Mouse (Mus musculus): ENCODE results near the gene Nckap1. TPM values are rescaled to one million over a fixed set of nuclear protein-coding genes. Genes with fewer than 3 reads are reported as not detected.

The Nckap1 gene
- polyA plus RNA-seq, 1 experiment from 2014 or later, result 49.0 TPM

DNA sequence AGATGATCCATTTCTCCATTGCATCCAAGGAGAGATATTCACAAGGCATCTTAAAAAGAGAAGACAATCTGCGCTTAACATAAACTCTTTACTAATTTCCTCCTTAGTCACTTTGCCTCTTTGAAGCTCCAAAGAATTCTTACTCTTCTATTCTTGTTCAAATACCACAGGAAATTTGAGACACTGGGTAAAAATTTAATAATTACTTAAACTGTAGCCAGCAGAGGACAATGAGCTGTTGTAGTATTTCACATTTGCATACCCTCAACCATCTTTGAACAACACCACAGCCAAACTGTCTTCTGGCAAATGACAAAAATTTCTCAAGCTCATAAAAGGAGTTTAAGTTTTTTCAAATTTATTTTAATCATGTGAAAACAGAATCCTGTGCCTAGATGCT lies 33.3 kb downstream of the Nckap1 start:
- ATAC-seq (no peak), DNase-seq (ENCODE audit: low spot score) (no peak)
- no peak for TF ChIP-seq CTCF (IDR thresholded peaks at IDR 0.05)
- TF ChIP-seq EP300 (IDR thresholded peaks at IDR 0.05), result no peak
- 88% methylated on average over 1 of the region's 1 CpGs for WGBS
- H3K4me2 ChIP-seq (replicated peaks; ENCODE audit: low read depth, low read length), result no peak overlapping the region
- H3K4me1 ChIP-seq (ENCODE audit: insufficient read depth, low read depth, low read length), result no peaks in the 10 kb centered on the region
- H3K27me3 ChIP-seq (replicated peaks; ENCODE audit: insufficient read depth, low read length), result no peaks in the 10 kb centered on the region
- H3K9ac ChIP-seq (replicated peaks; ENCODE audit: low read depth), result no peak overlapping the region
- H3K9me3 ChIP-seq (ENCODE audit: low read length), result no peaks in the 10 kb centered on the region
- no peak overlapping the region for H3K4me3 ChIP-seq (ENCODE audit: low read depth, low read length)
- H3K27ac ChIP-seq (ENCODE audit: low read length), result no peak overlapping the region
- H3K36me3 ChIP-seq (ENCODE audit: insufficient read depth, low read length), result peaks cover 19% of the 10 kb centered on the region

DNA sequence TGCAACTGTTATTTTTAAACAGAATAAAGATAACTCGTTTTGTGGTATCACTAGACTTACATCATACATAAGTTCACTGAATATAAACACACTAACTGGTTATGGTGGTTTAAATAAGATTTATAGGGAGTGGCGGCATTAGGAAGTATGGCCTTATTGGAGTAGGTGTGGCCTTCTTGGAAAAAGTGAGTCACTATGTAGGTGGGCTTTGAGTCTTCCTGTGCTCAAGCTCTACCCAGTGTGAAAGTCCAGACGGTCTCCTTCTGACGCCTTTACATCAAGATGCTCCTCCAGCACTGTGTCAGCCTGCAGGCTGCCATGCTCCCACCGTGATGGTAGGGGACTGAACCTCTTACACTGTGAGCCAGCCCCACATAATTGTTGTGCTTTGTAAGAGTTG lies 38.4 kb downstream of the Nckap1 start:
- Histone ChIP-seq H3K27ac (ENCODE audit: low read length) (no peak overlapping the region), H3K9ac (replicated peaks; ENCODE audit: low read depth) (no peak overlapping the region), H3K27me3 (replicated peaks; ENCODE audit: insufficient read depth, low read length) (no peaks in the 10 kb centered on the region), H3K36me3 (ENCODE audit: insufficient read depth, low read length) (peaks cover 20% of the 10 kb centered on the region), H3K4me1 (ENCODE audit: insufficient read depth, low read depth, low read length) (no peaks in the 10 kb centered on the region), H3K9me3 (ENCODE audit: low read length) (no peaks in the 10 kb centered on the region), H3K4me3 (ENCODE audit: low read depth, low read length) (no peak overlapping the region), H3K4me2 (replicated peaks; ENCODE audit: low read depth, low read length) (no peak overlapping the region)
- no peak for DNase-seq (ENCODE audit: low spot score)
- 80% methylated on average over 5 of the region's 5 CpGs for WGBS
- ATAC-seq, result no peak
- no peak for TF ChIP-seq EP300 (IDR thresholded peaks at IDR 0.05)
- TF ChIP-seq CTCF (IDR thresholded peaks at IDR 0.05), result no peak

DNA sequence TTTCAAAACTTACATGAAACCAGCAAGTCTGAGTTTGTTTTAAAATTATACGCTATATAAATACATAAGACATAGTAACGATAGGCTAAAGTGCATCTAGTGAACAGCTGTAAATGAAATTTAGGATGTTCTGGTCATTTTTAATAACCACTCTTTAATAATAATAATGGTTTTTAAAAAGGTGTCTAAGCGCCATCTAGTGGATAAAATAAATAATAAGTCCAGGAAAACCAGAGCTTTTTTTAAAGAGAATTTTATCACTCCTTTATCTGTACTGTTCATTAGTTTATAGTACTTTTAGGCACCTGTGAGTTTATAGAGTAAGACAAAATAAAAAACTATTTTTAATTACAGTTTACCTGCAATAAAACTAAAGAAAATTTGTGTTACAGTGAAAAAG lies 44.0 kb downstream of the Nckap1 start:
- H3K4me2 ChIP-seq (replicated peaks; ENCODE audit: low read depth, low read length), result no peak overlapping the region
- H3K9me3 ChIP-seq (ENCODE audit: low read length), result no peaks in the 10 kb centered on the region
- no peaks in the 10 kb centered on the region for H3K4me1 ChIP-seq (ENCODE audit: insufficient read depth, low read depth, low read length)
- ATAC-seq (no peak), DNase-seq (ENCODE audit: low spot score) (peak; percentile 21)
- peaks cover 21% of the 10 kb centered on the region; the same call in 1 of the 2 replicates for H3K36me3 ChIP-seq (ENCODE audit: insufficient read depth, low read length)
- no peak overlapping the region for H3K9ac ChIP-seq (replicated peaks; ENCODE audit: low read depth)
- WGBS, result 58% methylated on average over 3 of the region's 3 CpGs
- TF ChIP-seq EP300 (IDR thresholded peaks at IDR 0.05), result no peak
- peak; percentile 28; the same call in 1 of the 2 replicates for TF ChIP-seq CTCF (IDR thresholded peaks at IDR 0.05)
- H3K27ac ChIP-seq (ENCODE audit: low read length), result no peak overlapping the region
- no peak overlapping the region for H3K4me3 ChIP-seq (ENCODE audit: low read depth, low read length)
- no peaks in the 10 kb centered on the region for H3K27me3 ChIP-seq (replicated peaks; ENCODE audit: insufficient read depth, low read length)

DNA sequence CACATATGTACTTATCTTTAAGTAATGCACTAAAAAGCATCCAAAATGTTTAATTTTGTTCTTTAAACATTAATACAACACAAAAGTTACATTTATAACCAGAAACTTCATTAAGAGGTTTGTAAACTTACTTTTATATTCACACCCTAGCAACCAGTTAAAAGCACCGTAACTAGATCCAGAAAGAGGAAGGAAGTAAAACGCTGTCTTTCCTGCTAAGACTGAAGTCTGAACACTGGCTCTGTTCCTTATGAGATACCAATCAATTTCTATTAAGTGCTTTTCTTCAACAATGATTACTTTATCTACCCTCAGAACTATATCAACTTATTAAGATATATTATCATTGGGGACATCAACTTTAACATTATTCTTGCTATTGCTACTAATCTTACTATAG lies 44.6 kb downstream of the Nckap1 start:
- Histone ChIP-seq H3K36me3 (ENCODE audit: insufficient read depth, low read length) (peaks cover 22% of the 10 kb centered on the region; the same call in 1 of the 2 replicates), H3K9me3 (ENCODE audit: low read length) (no peaks in the 10 kb centered on the region), H3K27ac (ENCODE audit: low read length) (no peak overlapping the region), H3K4me1 (ENCODE audit: insufficient read depth, low read depth, low read length) (no peaks in the 10 kb centered on the region), H3K27me3 (replicated peaks; ENCODE audit: insufficient read depth, low read length) (no peaks in the 10 kb centered on the region), H3K4me3 (ENCODE audit: low read depth, low read length) (no peak overlapping the region), H3K4me2 (replicated peaks; ENCODE audit: low read depth, low read length) (no peak overlapping the region), H3K9ac (replicated peaks; ENCODE audit: low read depth) (no peak overlapping the region)
- 72% methylated on average over 2 of the region's 2 CpGs for WGBS
- ATAC-seq (no peak), DNase-seq (ENCODE audit: low spot score) (no peak)
- TF ChIP-seq EP300 (IDR thresholded peaks at IDR 0.05), result no peak
- TF ChIP-seq CTCF (IDR thresholded peaks at IDR 0.05), result no peak

DNA sequence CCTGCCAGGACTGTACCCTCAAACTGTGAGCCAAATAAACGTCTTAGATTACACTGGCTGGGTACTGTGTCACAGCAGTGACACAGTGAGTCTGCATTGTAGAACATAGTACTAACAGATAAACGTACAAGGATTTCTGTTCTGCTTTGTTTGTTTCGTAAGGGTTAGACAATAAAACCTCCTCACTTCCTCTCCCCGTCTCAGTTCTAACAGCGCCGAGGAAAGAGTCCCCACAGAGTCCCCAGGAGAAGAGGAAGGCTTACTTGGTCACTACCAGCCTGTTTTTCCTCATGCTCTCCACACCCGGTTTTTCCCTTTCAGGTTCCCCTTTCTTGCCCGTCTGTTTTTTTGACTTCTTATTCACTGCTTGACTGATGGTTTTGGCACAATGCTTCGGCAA lies 56.9 kb downstream of the Nckap1 start:
- Histone ChIP-seq H3K4me1 (ENCODE audit: insufficient read depth, low read depth, low read length) (no peaks in the 10 kb centered on the region), H3K36me3 (ENCODE audit: insufficient read depth, low read length) (peaks cover 32% of the 10 kb centered on the region)
- 86% methylated on average over 9 of the region's 9 CpGs for WGBS

DNA sequence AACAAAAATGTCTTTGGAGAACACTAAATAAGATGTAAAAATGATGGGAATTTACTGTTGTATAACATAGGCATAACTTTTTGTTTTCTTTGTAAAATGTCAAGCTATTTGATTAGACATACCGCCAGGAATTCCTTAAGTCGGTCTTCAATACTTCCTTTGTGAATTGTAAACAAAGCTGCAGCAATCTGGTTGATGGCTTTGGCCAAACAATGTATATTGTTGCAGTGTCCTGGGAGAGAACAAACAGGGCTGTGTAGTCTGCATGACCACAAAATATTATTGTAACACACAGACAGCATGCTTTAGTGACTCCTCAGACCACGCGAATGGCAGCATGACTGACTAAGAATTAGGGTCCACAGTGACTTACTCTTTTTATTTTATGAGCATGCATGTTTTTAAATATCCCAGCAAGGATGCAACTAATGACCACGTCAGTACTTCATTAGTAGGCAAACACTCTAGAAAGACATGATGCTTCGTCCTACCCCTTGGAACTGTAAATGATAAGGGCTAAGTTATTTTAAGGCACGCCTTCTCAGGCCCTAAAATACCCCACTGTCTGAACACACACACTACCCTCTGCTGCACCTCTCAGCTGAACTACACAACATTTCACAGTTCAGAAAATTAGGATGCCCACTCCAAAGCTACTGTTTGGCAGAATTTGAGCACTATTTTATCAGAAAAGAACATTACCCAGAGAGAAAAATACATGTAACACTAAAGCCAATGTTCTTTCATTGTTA lies 75.0 kb downstream of the Nckap1 start:
- no peak for ATAC-seq

More for the DNA sequence above, 56.9 kb downstream of the Nckap1 start:
- TF ChIP-seq EP300 (IDR thresholded peaks at IDR 0.05) (no peak), CTCF (IDR thresholded peaks at IDR 0.05) (no peak)
- Histone ChIP-seq H3K4me3 (ENCODE audit: low read depth, low read length) (no peak overlapping the region), H3K4me2 (replicated peaks; ENCODE audit: low read depth, low read length) (no peak overlapping the region), H3K27ac (ENCODE audit: low read length) (no peak overlapping the region), H3K9me3 (ENCODE audit: low read length) (no peaks in the 10 kb centered on the region), H3K27me3 (replicated peaks; ENCODE audit: insufficient read depth, low read length) (no peaks in the 10 kb centered on the region), H3K9ac (replicated peaks; ENCODE audit: low read depth) (no peak overlapping the region)
- no peak for ATAC-seq
- DNase-seq (ENCODE audit: low spot score), result peak; percentile 29

More for the DNA sequence above, 75.0 kb downstream of the Nckap1 start:
- Histone ChIP-seq H3K4me1 (ENCODE audit: insufficient read depth, low read depth, low read length) (no peaks in the 10 kb centered on the region), H3K27ac (ENCODE audit: low read length) (no peak overlapping the region), H3K4me3 (ENCODE audit: low read depth, low read length) (no peak overlapping the region), H3K36me3 (ENCODE audit: insufficient read depth, low read length) (peaks cover 24% of the 10 kb centered on the region), H3K9ac (replicated peaks; ENCODE audit: low read depth) (no peak overlapping the region), H3K9me3 (ENCODE audit: low read length) (no peaks in the 10 kb centered on the region), H3K4me2 (replicated peaks; ENCODE audit: low read depth, low read length) (no peak overlapping the region), H3K27me3 (replicated peaks; ENCODE audit: insufficient read depth, low read length) (no peaks in the 10 kb centered on the region)
- no peak for TF ChIP-seq CTCF (IDR thresholded peaks at IDR 0.05)
- DNase-seq (ENCODE audit: low spot score), result no peak
- 64% methylated on average over 7 of the region's 7 CpGs for WGBS

All from lung, postnatal 0 days (tissue).